Mouse (Mus musculus) layer of hippocampus, adult 8-10 months (tissue): ENCODE data around the gene Clca3a1. TPM values are rescaled to one million over a fixed set of nuclear protein-coding genes. Genes with fewer than 3 reads are reported as not detected.

ENCODE experiments used
- DNase-seq, 2 experiments: peaks; one replicate each; pipeline ENCODE4 v3.0.0; 2022; ENCODE audit warnings: low spot score in 2 of 2
- total RNA-seq, 4 experiments: library from RNA; stranded (reverse); gene quantifications; 2 replicates each; pipeline ENCODE4 v1.2.4; 2022

The Clca3a1 gene
- total RNA-seq, 4 experiments from 2014 or later, result 0.12 to 0.30 (median 0.27) TPM; not detected in 1

DNA sequence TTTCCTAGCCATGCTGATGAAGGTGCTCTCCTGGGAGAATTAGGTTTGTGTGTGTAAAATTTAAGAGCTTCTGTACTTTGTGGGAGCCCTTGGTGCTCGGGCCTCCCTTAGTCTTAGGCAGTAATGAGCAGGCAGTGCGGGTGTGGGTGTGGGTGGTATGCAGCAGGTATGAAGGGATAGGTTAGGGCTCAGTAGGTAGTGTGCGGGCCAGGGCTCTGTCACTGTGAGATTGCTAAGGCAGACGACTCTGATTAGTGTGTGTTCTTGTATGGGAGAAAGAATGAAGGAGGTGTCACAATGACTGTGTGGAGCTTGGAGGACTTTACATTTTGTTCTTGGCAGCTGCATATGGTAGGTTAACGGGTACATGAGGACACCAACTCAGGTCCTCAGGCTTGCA is 74.6 kb downstream of the Clca3a1 start:
- no peak for DNase-seq

GRCm38 (mm10) chr3:144683136-144683814 is 77.5 kb downstream of the Clca3a1 start:
- no peak for DNase-seq

- DNase-seq, result no peak
Measured at GRCm38 (mm10) chr3:144681542-144681941, 79.2 kb downstream of the Clca3a1 start.

DNA sequence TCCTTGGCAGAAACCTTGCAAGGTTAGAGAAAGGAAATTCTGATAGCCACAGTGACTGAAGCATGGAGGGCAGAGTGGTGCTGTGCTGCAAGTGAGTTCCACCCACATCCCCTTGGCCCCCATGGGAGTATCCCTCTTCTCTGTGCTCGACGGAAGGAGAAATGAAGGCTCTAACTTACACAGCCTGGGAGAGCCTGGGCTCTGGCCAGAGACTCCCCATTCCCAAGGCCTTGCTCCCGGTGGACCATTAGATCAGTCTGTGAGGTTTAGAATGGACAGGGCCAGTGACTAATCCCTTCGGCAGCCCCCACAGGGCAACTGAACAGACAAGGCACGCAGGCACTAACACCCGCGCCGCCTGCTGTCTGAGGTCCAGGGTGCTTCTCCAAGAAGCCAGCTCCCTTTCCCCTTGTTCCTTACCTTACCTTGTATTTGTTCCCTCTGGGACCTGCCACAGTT is 81.0 kb downstream of the Clca3a1 start:
- DNase-seq, result no peak

Other genes starting within 250 kb of the Clca3a1 start
- gene Hs2st1, start 190.8 kb downstream of the Clca3a1 start, total RNA-seq, result 10 to 100 TPM; 35.0 to 45.5 (median 39.9) TPM
- 100 to 1,000 TPM; 226 to 234 (median 231) TPM for gene Selenof, start 190.7 kb downstream of the Clca3a1 start, total RNA-seq
- gene Sh3glb1, start 40.6 kb downstream of the Clca3a1 start, total RNA-seq, result 10 to 100 TPM; 57.9 to 72.0 (median 62.5) TPM
- under 1 TPM in 1 of 4 experiments, not detected in 3; 0.75 TPM for gene Clca3a2, start 58.5 kb upstream of the Clca3a1 start, total RNA-seq
- not detected for gene Clca3b, start 88.4 kb upstream of the Clca3a1 start, total RNA-seq
- not detected for gene Clca4b, start 171.6 kb upstream of the Clca3a1 start, total RNA-seq
- not detected for gene Clca4a, start 214.1 kb upstream of the Clca3a1 start, total RNA-seq